Mouse (Mus musculus): ENCODE results near the gene Arhgap15. TPM values are rescaled to one million over a fixed set of nuclear protein-coding genes. Genes with fewer than 3 reads are reported as not detected.

The Arhgap15 gene
- polyA plus RNA-seq, 1 experiment from 2014 or later, result 7.4 TPM

GRCm38 (mm10) chr2:44017405-44018026 lies 268.9 kb downstream of the Arhgap15 start:
- Histone ChIP-seq H3K36me3 (ENCODE audit: control insufficient read depth, insufficient read depth, low read length) (no peaks in the 10 kb centered on the region), H3K27ac (ENCODE audit: low read depth, low read length) (no peak overlapping the region), H3K27me3 (replicated peaks; ENCODE audit: control insufficient read depth, insufficient read depth, low read length) (no peaks in the 10 kb centered on the region), H3K4me3 (ENCODE audit: low read depth, low read length) (no peak overlapping the region), H3K9me3 (ENCODE audit: control insufficient read depth, low read length) (no peaks in the 10 kb centered on the region), H3K4me2 (no peak overlapping the region), H3K4me1 (replicated peaks; ENCODE audit: control insufficient read depth, insufficient read depth, low read length) (no peaks in the 10 kb centered on the region), H3K9ac (ENCODE audit: low read depth, low read length) (no peak overlapping the region)
- DNase-seq (ENCODE audit: low spot score) (no peak), ATAC-seq (replicated peaks; ENCODE audit: low FRiP score) (no peak)
- 85% methylated on average over 14 of the region's 14 CpGs for WGBS

GRCm38 (mm10) chr2:44018033-44018432 lies 269.4 kb downstream of the Arhgap15 start:
- Histone ChIP-seq H3K36me3 (ENCODE audit: control insufficient read depth, insufficient read depth, low read length) (no peaks in the 10 kb centered on the region), H3K4me2 (no peak overlapping the region), H3K27me3 (replicated peaks; ENCODE audit: control insufficient read depth, insufficient read depth, low read length) (no peaks in the 10 kb centered on the region), H3K27ac (ENCODE audit: low read depth, low read length) (no peak overlapping the region), H3K9ac (ENCODE audit: low read depth, low read length) (no peak overlapping the region), H3K4me3 (ENCODE audit: low read depth, low read length) (no peak overlapping the region), H3K9me3 (ENCODE audit: control insufficient read depth, low read length) (no peaks in the 10 kb centered on the region), H3K4me1 (replicated peaks; ENCODE audit: control insufficient read depth, insufficient read depth, low read length) (no peaks in the 10 kb centered on the region)
- ATAC-seq (replicated peaks; ENCODE audit: low FRiP score) (no peak), DNase-seq (ENCODE audit: low spot score) (no peak)
- WGBS, result 79% methylated on average over 10 of the region's 10 CpGs

- Histone ChIP-seq H3K4me3 (ENCODE audit: low read depth, low read length) (no peak overlapping the region), H3K4me1 (replicated peaks; ENCODE audit: control insufficient read depth, insufficient read depth, low read length) (no peaks in the 10 kb centered on the region), H3K36me3 (ENCODE audit: control insufficient read depth, insufficient read depth, low read length) (no peaks in the 10 kb centered on the region), H3K9me3 (ENCODE audit: control insufficient read depth, low read length) (no peaks in the 10 kb centered on the region), H3K27me3 (replicated peaks; ENCODE audit: control insufficient read depth, insufficient read depth, low read length) (no peaks in the 10 kb centered on the region), H3K27ac (ENCODE audit: low read depth, low read length) (no peak overlapping the region), H3K9ac (ENCODE audit: low read depth, low read length) (no peak overlapping the region), H3K4me2 (no peak overlapping the region)
- DNase-seq (ENCODE audit: low spot score), result no peak
- WGBS, result 60% methylated on average over 1 of the region's 1 CpGs
- ATAC-seq (replicated peaks; ENCODE audit: low FRiP score), result no peak
Observed at GRCm38 (mm10) chr2:44024704-44025103, 276.1 kb downstream of the Arhgap15 start.

- H3K9me3 ChIP-seq (ENCODE audit: control insufficient read depth, low read length), result no peaks in the 10 kb centered on the region
- H3K27ac ChIP-seq (ENCODE audit: low read depth, low read length), result no peak overlapping the region
- ATAC-seq (replicated peaks; ENCODE audit: low FRiP score) (no peak), DNase-seq (ENCODE audit: low spot score) (no peak)
- WGBS, result 85% methylated on average over 8 of the region's 8 CpGs
- H3K4me1 ChIP-seq (replicated peaks; ENCODE audit: control insufficient read depth, insufficient read depth, low read length), result no peaks in the 10 kb centered on the region
- H3K27me3 ChIP-seq (replicated peaks; ENCODE audit: control insufficient read depth, insufficient read depth, low read length), result no peaks in the 10 kb centered on the region
- H3K36me3 ChIP-seq (ENCODE audit: control insufficient read depth, insufficient read depth, low read length), result no peaks in the 10 kb centered on the region
- H3K9ac ChIP-seq (ENCODE audit: low read depth, low read length), result no peak overlapping the region
- no peak overlapping the region for H3K4me3 ChIP-seq (ENCODE audit: low read depth, low read length)
- no peak overlapping the region for H3K4me2 ChIP-seq
Observed at GRCm38 (mm10) chr2:44029035-44029715, 280.6 kb downstream of the Arhgap15 start.

- WGBS, result 91% methylated on average over 10 of the region's 10 CpGs
- Histone ChIP-seq H3K4me1 (replicated peaks; ENCODE audit: control insufficient read depth, insufficient read depth, low read length) (no peaks in the 10 kb centered on the region), H3K27me3 (replicated peaks; ENCODE audit: control insufficient read depth, insufficient read depth, low read length) (no peaks in the 10 kb centered on the region), H3K36me3 (ENCODE audit: control insufficient read depth, insufficient read depth, low read length) (no peaks in the 10 kb centered on the region), H3K4me2 (no peak overlapping the region), H3K4me3 (ENCODE audit: low read depth, low read length) (no peak overlapping the region), H3K27ac (ENCODE audit: low read depth, low read length) (no peak overlapping the region), H3K9me3 (ENCODE audit: control insufficient read depth, low read length) (no peaks in the 10 kb centered on the region), H3K9ac (ENCODE audit: low read depth, low read length) (no peak overlapping the region)
- DNase-seq (ENCODE audit: low spot score) (no peak), ATAC-seq (replicated peaks; ENCODE audit: low FRiP score) (no peak)
Observed at GRCm38 (mm10) chr2:44029865-44030264, 281.2 kb downstream of the Arhgap15 start.

DNA sequence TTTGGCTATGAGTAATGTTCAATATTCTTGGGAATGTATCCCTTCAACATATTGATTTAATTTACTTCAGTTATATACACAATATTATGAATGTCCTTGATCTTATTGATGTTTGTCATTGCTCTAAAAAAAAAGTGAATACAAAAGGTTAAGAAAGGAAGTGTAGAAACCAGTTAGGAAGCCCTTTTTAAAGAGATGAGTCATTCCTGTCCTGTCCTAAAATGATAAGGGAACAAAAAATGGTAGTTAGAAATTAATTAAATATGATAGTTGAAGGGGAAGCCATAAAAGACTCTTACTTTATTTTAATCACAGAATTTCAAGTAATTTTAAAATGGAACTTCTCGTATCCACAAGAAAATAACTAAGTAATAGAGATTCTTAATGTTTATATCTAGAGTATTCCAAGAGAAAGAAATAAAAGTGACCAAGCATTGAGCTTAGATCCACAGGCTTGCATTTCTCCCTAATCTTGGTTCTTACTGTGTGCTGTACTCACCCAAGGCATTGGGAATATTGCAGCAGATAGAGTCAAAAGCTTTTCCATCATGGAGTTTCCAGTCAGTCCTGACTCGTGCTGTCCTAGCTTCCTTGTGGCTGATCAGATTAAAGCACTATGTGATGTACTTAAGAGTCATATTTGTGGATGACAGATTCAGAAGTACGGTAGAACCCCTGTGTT lies 291.0 kb downstream of the Arhgap15 start:
- no peaks in the 10 kb centered on the region for H3K27me3 ChIP-seq (replicated peaks; ENCODE audit: control insufficient read depth, insufficient read depth, low read length)
- H3K9me3 ChIP-seq (ENCODE audit: control insufficient read depth, low read length), result no peaks in the 10 kb centered on the region
- no peak overlapping the region for H3K4me3 ChIP-seq (ENCODE audit: low read depth, low read length)
- H3K9ac ChIP-seq (ENCODE audit: low read depth, low read length), result no peak overlapping the region
- ATAC-seq (replicated peaks; ENCODE audit: low FRiP score), result no peak
- no peaks in the 10 kb centered on the region for H3K4me1 ChIP-seq (replicated peaks; ENCODE audit: control insufficient read depth, insufficient read depth, low read length)
- no peak overlapping the region for H3K4me2 ChIP-seq
- no peaks in the 10 kb centered on the region for H3K36me3 ChIP-seq (ENCODE audit: control insufficient read depth, insufficient read depth, low read length)
- 78% methylated on average over 3 of the region's 3 CpGs for WGBS
- H3K27ac ChIP-seq (ENCODE audit: low read depth, low read length), result no peak overlapping the region
- DNase-seq (ENCODE audit: low spot score), result no peak

DNA sequence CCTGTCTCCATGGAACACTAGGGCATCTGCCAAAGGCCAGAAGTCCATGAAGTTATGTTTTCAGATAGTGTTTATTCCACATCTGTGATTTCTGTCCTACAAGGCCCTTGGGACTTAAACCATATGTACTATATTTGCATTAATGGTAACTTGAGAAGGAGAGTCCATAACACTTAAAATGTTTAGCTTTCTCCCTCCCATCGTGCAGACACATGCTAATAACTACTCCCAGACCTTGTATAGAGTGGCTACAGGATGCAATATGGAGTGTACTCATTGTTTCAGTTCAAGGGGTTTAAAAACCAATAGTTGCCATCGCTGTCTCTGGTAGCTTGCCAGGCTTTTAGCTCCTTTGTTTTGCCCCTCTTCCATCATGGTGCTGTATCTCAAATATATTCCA lies 295.5 kb downstream of the Arhgap15 start:
- 68% methylated on average over 2 of the region's 2 CpGs for WGBS
- Histone ChIP-seq H3K4me2 (no peak overlapping the region), H3K36me3 (ENCODE audit: control insufficient read depth, insufficient read depth, low read length) (no peaks in the 10 kb centered on the region), H3K27ac (ENCODE audit: low read depth, low read length) (no peak overlapping the region), H3K4me1 (replicated peaks; ENCODE audit: control insufficient read depth, insufficient read depth, low read length) (no peaks in the 10 kb centered on the region), H3K9ac (ENCODE audit: low read depth, low read length) (no peak overlapping the region), H3K4me3 (ENCODE audit: low read depth, low read length) (no peak overlapping the region), H3K27me3 (replicated peaks; ENCODE audit: control insufficient read depth, insufficient read depth, low read length) (no peaks in the 10 kb centered on the region), H3K9me3 (ENCODE audit: control insufficient read depth, low read length) (no peaks in the 10 kb centered on the region)
- ATAC-seq (replicated peaks; ENCODE audit: low FRiP score) (no peak), DNase-seq (ENCODE audit: low spot score) (no peak)

- Histone ChIP-seq H3K9me3 (ENCODE audit: control insufficient read depth, low read length) (no peaks in the 10 kb centered on the region), H3K27ac (ENCODE audit: low read depth, low read length) (no peak overlapping the region), H3K9ac (ENCODE audit: low read depth, low read length) (no peak overlapping the region), H3K27me3 (replicated peaks; ENCODE audit: control insufficient read depth, insufficient read depth, low read length) (no peaks in the 10 kb centered on the region), H3K4me1 (replicated peaks; ENCODE audit: control insufficient read depth, insufficient read depth, low read length) (no peaks in the 10 kb centered on the region), H3K4me2 (no peak overlapping the region), H3K36me3 (ENCODE audit: control insufficient read depth, insufficient read depth, low read length) (no peaks in the 10 kb centered on the region), H3K4me3 (ENCODE audit: low read depth, low read length) (no peak overlapping the region)
- no peak for ATAC-seq (replicated peaks; ENCODE audit: low FRiP score)
- 52% methylated on average over 1 of the region's 1 CpGs for WGBS
- no peak for DNase-seq (ENCODE audit: low spot score)
Observed at GRCm38 (mm10) chr2:44044634-44045033, 296.0 kb downstream of the Arhgap15 start.

DNA sequence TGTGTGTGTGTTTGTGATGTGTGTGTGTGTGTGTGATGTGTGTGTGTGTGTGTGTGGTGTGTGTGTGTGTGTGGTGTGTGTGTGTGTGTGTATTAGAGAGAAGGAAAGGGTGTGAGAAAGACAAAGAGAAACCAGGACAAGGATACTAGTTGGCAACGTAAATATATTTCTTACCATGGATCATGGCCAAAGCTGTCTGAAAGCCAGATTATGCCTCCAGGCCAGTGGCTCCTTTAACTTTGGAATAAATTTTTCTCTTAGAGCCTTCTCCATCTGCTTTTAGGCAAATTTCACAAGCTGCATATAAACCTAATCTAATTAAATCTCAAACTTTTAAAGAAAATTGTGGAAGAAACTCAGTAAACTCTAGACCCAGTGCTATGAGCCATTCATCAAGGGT lies 296.6 kb downstream of the Arhgap15 start:
- Histone ChIP-seq H3K36me3 (ENCODE audit: control insufficient read depth, insufficient read depth, low read length) (no peaks in the 10 kb centered on the region), H3K4me2 (no peak overlapping the region), H3K9me3 (ENCODE audit: control insufficient read depth, low read length) (no peaks in the 10 kb centered on the region), H3K9ac (ENCODE audit: low read depth, low read length) (no peak overlapping the region), H3K27me3 (replicated peaks; ENCODE audit: control insufficient read depth, insufficient read depth, low read length) (no peaks in the 10 kb centered on the region), H3K4me1 (replicated peaks; ENCODE audit: control insufficient read depth, insufficient read depth, low read length) (no peaks in the 10 kb centered on the region), H3K27ac (ENCODE audit: low read depth, low read length) (no peak overlapping the region), H3K4me3 (ENCODE audit: low read depth, low read length) (no peak overlapping the region)
- DNase-seq (ENCODE audit: low spot score) (no peak), ATAC-seq (replicated peaks; ENCODE audit: low FRiP score) (no peak)
- 67% methylated on average over 1 of the region's 1 CpGs for WGBS
